Mouse (Mus musculus) liver, embryonic 13.5 days (tissue): ENCODE measurements around the gene Zfp580. TPM values are rescaled to one million over a fixed set of nuclear protein-coding genes. Genes with fewer than 3 reads are reported as not detected.

Experiments
- polyA plus RNA-seq: library from polyadenylated mRNA; unstranded; fragments of >200 nt; fragmentation: Nextera tagmentation; extraction: Ambion mirVana; gene quantifications from 2 replicates; pipeline ENCODE4 v1.2.1, GENCODE M21; 2015

Zfp580 gene
- polyA plus RNA-seq, 1 experiment from 2014 or later: 2.7 TPM

Other genes with a start within 250 kb of the Zfp580 start
- gene Ube2s, start 238.9 kb upstream of the Zfp580 start, polyA plus RNA-seq: 282 and 292 TPM in 2 replicates
- gene Shisa7, start 206.8 kb upstream of the Zfp580 start, polyA plus RNA-seq: not detected in 2 replicates
- gene Isoc2b, start 181.3 kb upstream of the Zfp580 start, polyA plus RNA-seq: 3.1 and 3.8 TPM in 2 replicates
- gene Isoc2a, start 174.4 kb upstream of the Zfp580 start, polyA plus RNA-seq: 0.45 and 0.52 TPM in 2 replicates
- 0.07 TPM in 1 of 2 replicates, not detected in the other for gene Gm36210, start 145.0 kb upstream of the Zfp580 start, polyA plus RNA-seq
- gene Zfp628, start 136.3 kb upstream of the Zfp580 start, polyA plus RNA-seq: 1.4 and 1.6 TPM in 2 replicates
- gene Nat14, start 129.5 kb upstream of the Zfp580 start, polyA plus RNA-seq: 0.57 and 0.67 TPM in 2 replicates
- 0.03 and 0.09 TPM in 2 replicates for gene Ssc5d, start 125.8 kb upstream of the Zfp580 start, polyA plus RNA-seq
- gene Sbk2, start 87.1 kb upstream of the Zfp580 start, polyA plus RNA-seq: not detected in 2 replicates
- gene Sbk3, start 80.4 kb upstream of the Zfp580 start, polyA plus RNA-seq: not detected in 2 replicates
- gene Zfp579, start 55.4 kb upstream of the Zfp580 start, polyA plus RNA-seq: 4.0 TPM in 2 replicates
- gene Zfp524, start 37.1 kb upstream of the Zfp580 start, polyA plus RNA-seq: 9.8 and 10.0 TPM in 2 replicates
- 15.8 and 18.7 TPM in 2 replicates for gene Fiz1, start 36.8 kb upstream of the Zfp580 start, polyA plus RNA-seq
- gene Gm44973, start 36.0 kb upstream of the Zfp580 start, polyA plus RNA-seq: 1.1 and 1.5 TPM in 2 replicates
- 1.4 TPM in 2 replicates for gene Zfp865, start 31.2 kb upstream of the Zfp580 start, polyA plus RNA-seq
- gene Ccdc106, start 31.0 kb upstream of the Zfp580 start, polyA plus RNA-seq: 0.84 and 1.4 TPM in 2 replicates
- 0.09 TPM in 1 of 2 replicates, not detected in the other for gene 4632433K11Rik, start 17.4 kb upstream of the Zfp580 start, polyA plus RNA-seq
- gene Zfp784, start 13.1 kb upstream of the Zfp580 start, polyA plus RNA-seq: 0.93 and 1.4 TPM in 2 replicates
- gene U2af2, start 10.6 kb downstream of the Zfp580 start, polyA plus RNA-seq: 79.1 and 83.0 TPM in 2 replicates
- 45.6 and 48.2 TPM in 2 replicates for gene Epn1, start 28.7 kb downstream of the Zfp580 start, polyA plus RNA-seq
- gene Rfpl4, start 65.4 kb downstream of the Zfp580 start, polyA plus RNA-seq: not detected in 2 replicates
- 0.19 and 0.24 TPM in 2 replicates for gene Rasl2-9, start 74.4 kb downstream of the Zfp580 start, polyA plus RNA-seq
- not detected in 2 replicates for gene Vmn1r55, start 98.1 kb downstream of the Zfp580 start, polyA plus RNA-seq
- not detected in 2 replicates for gene Vmn1r56, start 145.2 kb downstream of the Zfp580 start, polyA plus RNA-seq
- not detected in 2 replicates for gene Vmn1r57, start 167.0 kb downstream of the Zfp580 start, polyA plus RNA-seq